Mouse (Mus musculus) stomach, postnatal 0 days (tissue): ENCODE data around the gene Olfr1419. TPM values are rescaled to one million over a fixed set of nuclear protein-coding genes. Genes with fewer than 3 reads are reported as not detected.

Source experiments
- ATAC-seq: fragments of 200-750 bp; cut with Nextera tagmentation; 2 replicates; pipeline ENCODE4 v1.8.0; 2017; ENCODE audit not compliant: low FRiP score, low TSS enrichment
- DNase-seq: peaks from one replicate; pipeline ENCODE4 v3.0.0-alpha.2; 2016; ENCODE audit warnings: low spot score
- H3K27ac ChIP-seq: fragments of 300-500 bp; sonication (generic); replicated peaks from 2 replicates; pipeline ENCODE4 v1.5.1; 2014; ENCODE audit warnings: mild to moderate bottlenecking, control low read depth
- H3K27me3 ChIP-seq: fragments of 300-500 bp; sonication (generic); 2 replicates; pipeline ENCODE4 v1.6.1; 2014; ENCODE audit warnings: low read length; ENCODE audit not compliant: control insufficient read depth, insufficient read depth
- H3K36me3 ChIP-seq: fragments of 300-500 bp; sonication (generic); 2 replicates; pipeline ENCODE4 v1.6.1; 2014; ENCODE audit warnings: low read length, mixed read lengths; ENCODE audit not compliant: control insufficient read depth, insufficient read depth
- H3K4me1 ChIP-seq: fragments of 300-500 bp; sonication (generic); replicated peaks from 2 replicates; pipeline ENCODE4 v1.6.1; 2014; ENCODE audit warnings: antibody characterized with exemption; ENCODE audit not compliant: control insufficient read depth, insufficient read depth
- H3K4me2 ChIP-seq: fragments of 300-500 bp; sonication (generic); replicated peaks from 2 replicates; pipeline ENCODE4 v1.6.1; 2014; ENCODE audit warnings: low read depth, mild to moderate bottlenecking, control low read depth, moderate library complexity
- H3K4me3 ChIP-seq: fragments of 300-500 bp; sonication (generic); 2 replicates; pipeline ENCODE4 v1.5.1; 2014; ENCODE audit warnings: low read depth, low read length, control low read depth
- H3K9ac ChIP-seq: fragments of 300-500 bp; sonication (generic); 2 replicates; pipeline ENCODE4 v1.6.1; 2014; ENCODE audit warnings: mild to moderate bottlenecking, low read length, control low read depth, mixed read lengths
- H3K9me3 ChIP-seq: fragments of 300-500 bp; sonication (generic); 2 replicates; pipeline ENCODE4 v1.6.1; 2016; ENCODE audit warnings: low read length; ENCODE audit not compliant: control insufficient read depth
- CTCF ChIP-seq: IDR thresholded peaks from 2 replicates; pipeline ENCODE4 v1.5.1; 2016; ENCODE audit warnings: antibody characterized with exemption, low read depth, mild to moderate bottlenecking, moderate library complexity
- EP300 ChIP-seq: optimal IDR thresholded peaks from 2 replicates; pipeline ENCODE3; 2016; ENCODE audit warnings: antibody characterized with exemption
- WGBS: fragments of 180-500 bp; shearing (Covaris S2); extraction: QIAGEN DNeasy Blood & Tissue Kit; methylation state at CpG from one replicate; pipeline ENCODE4 v1.1.7; 2014; 5-methylcytosine and 5-hydroxymethylcytosine counted together
- polyA plus RNA-seq: library from polyadenylated mRNA; unstranded; fragments of >200 nt; fragmentation: Nextera tagmentation; extraction: Ambion mirVana; gene quantifications from 2 replicates; pipeline ENCODE4 v1.2.1, GENCODE M21; 2015

The Olfr1419 gene
- polyA plus RNA-seq, 1 experiment from 2014 or later: not detected

DNA sequence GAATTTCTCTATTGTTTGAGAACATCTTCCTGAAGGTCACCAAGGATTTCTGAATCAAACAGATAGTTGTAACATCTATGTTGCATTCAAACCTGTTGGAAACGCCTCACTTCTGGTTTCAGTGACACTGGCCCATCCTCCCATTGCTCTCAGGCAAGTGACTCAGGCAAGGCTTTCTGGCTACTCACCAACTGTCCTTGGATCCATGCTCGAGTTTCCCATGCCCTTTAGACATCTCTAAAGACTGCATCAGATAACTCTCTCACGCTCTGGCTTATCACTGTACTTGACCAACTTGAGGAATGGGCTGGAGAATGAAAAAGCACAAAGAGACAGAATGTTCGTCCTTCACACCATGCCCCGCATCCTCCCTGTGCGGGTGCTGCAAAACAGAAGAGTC is 18.4 kb downstream of the Olfr1419 start:
- TF ChIP-seq CTCF: no peak
- H3K4me3 ChIP-seq: no peak overlapping the region
- no peak overlapping the region for H3K9ac ChIP-seq
- H3K9me3 ChIP-seq: no peaks in the 10 kb centered on the region
- H3K27ac ChIP-seq: no peak overlapping the region
- DNase-seq (no peak), ATAC-seq (no peak)
- 71% methylated on average over 6 of the region's 6 CpGs for WGBS
- no peak overlapping the region for H3K4me2 ChIP-seq
- H3K36me3 ChIP-seq: no peaks in the 10 kb centered on the region
- H3K4me1 ChIP-seq: no peaks in the 10 kb centered on the region
- no peaks in the 10 kb centered on the region for H3K27me3 ChIP-seq

DNA sequence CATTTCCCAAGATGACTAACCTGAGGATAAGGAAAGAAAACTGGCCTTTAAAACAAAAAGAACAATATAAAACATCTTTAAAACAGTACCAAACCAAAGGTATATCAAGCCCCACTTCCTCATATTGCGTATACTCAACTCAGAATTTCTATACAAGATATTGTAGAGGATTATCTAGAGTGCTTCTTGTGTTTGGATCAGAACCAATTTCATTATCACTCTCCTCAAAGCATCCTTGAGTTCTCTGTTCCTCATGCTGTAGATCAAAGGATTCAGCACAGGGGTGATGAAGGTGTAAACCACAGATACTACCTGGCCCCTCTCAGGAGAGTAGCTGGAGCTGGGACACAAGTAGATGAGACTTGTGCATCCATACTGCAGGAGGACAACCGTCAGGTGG is 20.1 kb downstream of the Olfr1419 start:
- WGBS: 89% methylated on average over 2 of the region's 2 CpGs
- H3K9ac ChIP-seq: no peak overlapping the region
- no peaks in the 10 kb centered on the region for H3K36me3 ChIP-seq
- ATAC-seq (no peak), DNase-seq (no peak)
- TF ChIP-seq CTCF (no peak), EP300 (no peak)
- H3K27me3 ChIP-seq: no peaks in the 10 kb centered on the region
- no peaks in the 10 kb centered on the region for H3K9me3 ChIP-seq
- H3K27ac ChIP-seq: no peak overlapping the region
- H3K4me1 ChIP-seq: no peaks in the 10 kb centered on the region
- H3K4me3 ChIP-seq: no peak overlapping the region
- H3K4me2 ChIP-seq: no peak overlapping the region

GRCm38 (mm10) chr19:11852652-11853051 is 22.3 kb downstream of the Olfr1419 start:
- WGBS: 57% methylated on average over 4 of the region's 4 CpGs
- no peak for ATAC-seq
- H3K9ac ChIP-seq: no peak overlapping the region
- no peaks in the 10 kb centered on the region for H3K27me3 ChIP-seq
- H3K9me3 ChIP-seq: no peaks in the 10 kb centered on the region
- TF ChIP-seq CTCF (no peak), EP300 (no peak)
- no peak overlapping the region for H3K27ac ChIP-seq
- DNase-seq: no peak
- no peaks in the 10 kb centered on the region for H3K36me3 ChIP-seq
- H3K4me3 ChIP-seq: no peak overlapping the region
- H3K4me1 ChIP-seq: no peaks in the 10 kb centered on the region
- no peak overlapping the region for H3K4me2 ChIP-seq

- Histone ChIP-seq H3K9ac (no peak overlapping the region), H3K4me2 (no peak overlapping the region), H3K27me3 (no peaks in the 10 kb centered on the region), H3K9me3 (no peaks in the 10 kb centered on the region), H3K4me3 (no peak overlapping the region), H3K36me3 (no peaks in the 10 kb centered on the region), H3K27ac (no peak overlapping the region), H3K4me1 (no peaks in the 10 kb centered on the region)
- ATAC-seq (no peak), DNase-seq (no peak)
- whole genome bisulfite sequencing: 77% methylated on average over 4 of the region's 4 CpGs
- no peak for TF ChIP-seq CTCF
- no peak for TF ChIP-seq EP300
Measured at GRCm38 (mm10) chr19:11846333-11846732, 28.6 kb downstream of the Olfr1419 start.

GRCm38 (mm10) chr19:11839119-11839518 is 35.8 kb downstream of the Olfr1419 start, which contains the start of gene Olfr1417:
TSS of gene Olfr1417 (minus strand) at chr19:11839219.
- Histone ChIP-seq H3K4me1 (no peaks in the 10 kb centered on the region), H3K4me2 (no peak within 1 kb of the TSS), H3K4me3 (no peak within 1 kb of the TSS), H3K9me3 (no peaks in the 10 kb centered on the region), H3K27me3 (no peaks in the 10 kb centered on the region), H3K9ac (no peak within 1 kb of the TSS), H3K36me3 (no peaks in the 10 kb centered on the region), H3K27ac (no peak within 1 kb of the TSS)
- ATAC-seq (no peak), DNase-seq (no peak)
- no peak for TF ChIP-seq CTCF
- TF ChIP-seq EP300: no peak
- 93% methylated on average over 4 of the region's 4 CpGs for WGBS

- TF ChIP-seq EP300 (no peak), CTCF (no peak)
- Histone ChIP-seq H3K4me1 (no peaks in the 10 kb centered on the region), H3K27ac (no peak overlapping the region), H3K36me3 (no peaks in the 10 kb centered on the region), H3K9ac (no peak overlapping the region), H3K4me3 (no peak overlapping the region), H3K9me3 (no peaks in the 10 kb centered on the region), H3K4me2 (no peak overlapping the region), H3K27me3 (no peaks in the 10 kb centered on the region)
- 45% methylated on average over 4 of the region's 4 CpGs for WGBS
- ATAC-seq (no peak), DNase-seq (no peak)
Measured at GRCm38 (mm10) chr19:11823346-11824065, 51.4 kb downstream of the Olfr1419 start.
